Mouse (Mus musculus) limb, embryonic 14.5 days (tissue): ENCODE measurements around the gene Zxdc. TPM values are rescaled to one million over a fixed set of nuclear protein-coding genes. Genes with fewer than 3 reads are reported as not detected.

Source experiments
- ATAC-seq: fragments of 200-750 bp; cut with Nextera tagmentation; 2 replicates; pipeline ENCODE4 v1.8.0; 2017; ENCODE audit warnings: low read depth, moderate number of reproducible peaks, moderate TSS enrichment; ENCODE audit not compliant: low FRiP score
- DNase-seq: peaks from one replicate; pipeline ENCODE4 v3.0.0-alpha.2; 2015; ENCODE audit warnings: low spot score
- H3K27ac ChIP-seq: fragments of 300-500 bp; sonication (generic); replicated peaks from 2 replicates; pipeline ENCODE4 v1.5.1; 2014; ENCODE audit warnings: low read depth, mild to moderate bottlenecking, low read length, moderate library complexity, mixed read lengths
- H3K27me3 ChIP-seq: fragments of 300-500 bp; sonication (generic); 2 replicates; pipeline ENCODE4 v1.6.1; 2014; ENCODE audit warnings: low read length, mixed read lengths; ENCODE audit not compliant: control insufficient read depth, insufficient read depth
- H3K36me3 ChIP-seq: fragments of 300-500 bp; sonication (generic); 2 replicates; pipeline ENCODE4 v1.6.1; 2014; ENCODE audit warnings: mild to moderate bottlenecking, low read length, moderate library complexity, mixed read lengths; ENCODE audit not compliant: control insufficient read depth, insufficient read depth
- H3K4me1 ChIP-seq: fragments of 300-500 bp; sonication (generic); 2 replicates; pipeline ENCODE4 v1.6.1; 2014; ENCODE audit warnings: antibody characterized with exemption, low read length, mixed read lengths; ENCODE audit not compliant: control insufficient read depth, insufficient read depth
- H3K4me2 ChIP-seq: fragments of 300-500 bp; sonication (generic); replicated peaks from 2 replicates; pipeline ENCODE4 v1.6.1; 2014; ENCODE audit warnings: low read depth, mild to moderate bottlenecking, low read length, moderate library complexity; ENCODE audit not compliant: severe bottlenecking
- H3K4me3 ChIP-seq: fragments of 300-500 bp; sonication (generic); replicated peaks from 2 replicates; pipeline ENCODE4 v1.5.1; 2014; ENCODE audit warnings: low read length
- H3K9ac ChIP-seq: fragments of 300-500 bp; sonication (generic); 2 replicates; pipeline ENCODE4 v1.6.1; 2014; ENCODE audit warnings: mild to moderate bottlenecking, low read depth, low read length, moderate library complexity; ENCODE audit not compliant: severe bottlenecking
- H3K9me3 ChIP-seq: fragments of 300-500 bp; sonication (generic); 2 replicates; pipeline ENCODE4 v1.6.1; 2016; ENCODE audit warnings: low read length; ENCODE audit not compliant: control insufficient read depth
- POLR2A ChIP-seq: fragments of 200-500 bp; IDR thresholded peaks from 2 replicates; pipeline ENCODE4 v1.8.0; 2012; ENCODE audit warnings: inconsistent platforms, mild to moderate bottlenecking, moderate library complexity, borderline replicate concordance; ENCODE audit not compliant: insufficient read depth, insufficient read length; ENCODE audit errors: extremely low read depth
- WGBS: fragments of 180-500 bp; shearing (Covaris S2); extraction: QIAGEN DNeasy Blood & Tissue Kit; methylation state at CpG from one replicate; pipeline ENCODE4 v1.1.7; 2014; 5-methylcytosine and 5-hydroxymethylcytosine counted together
- polyA plus RNA-seq, 2 experiments: library from polyadenylated mRNA; depleted of rRNA in 1 of 2; stranded (reverse) in 1 of 2; unstranded in 1 of 2; fragments of >200 nt; fragmentation: Nextera tagmentation in 1 of 2; extraction: Ambion mirVana in 1 of 2; gene quantifications; 2 replicates each; pipeline versions ENCODE4 v1.2.1 to v1.2.3; 2012 to 2014

The Zxdc gene
- polyA plus RNA-seq, 2 experiments: 13.5 to 15.1 TPM

DNA sequence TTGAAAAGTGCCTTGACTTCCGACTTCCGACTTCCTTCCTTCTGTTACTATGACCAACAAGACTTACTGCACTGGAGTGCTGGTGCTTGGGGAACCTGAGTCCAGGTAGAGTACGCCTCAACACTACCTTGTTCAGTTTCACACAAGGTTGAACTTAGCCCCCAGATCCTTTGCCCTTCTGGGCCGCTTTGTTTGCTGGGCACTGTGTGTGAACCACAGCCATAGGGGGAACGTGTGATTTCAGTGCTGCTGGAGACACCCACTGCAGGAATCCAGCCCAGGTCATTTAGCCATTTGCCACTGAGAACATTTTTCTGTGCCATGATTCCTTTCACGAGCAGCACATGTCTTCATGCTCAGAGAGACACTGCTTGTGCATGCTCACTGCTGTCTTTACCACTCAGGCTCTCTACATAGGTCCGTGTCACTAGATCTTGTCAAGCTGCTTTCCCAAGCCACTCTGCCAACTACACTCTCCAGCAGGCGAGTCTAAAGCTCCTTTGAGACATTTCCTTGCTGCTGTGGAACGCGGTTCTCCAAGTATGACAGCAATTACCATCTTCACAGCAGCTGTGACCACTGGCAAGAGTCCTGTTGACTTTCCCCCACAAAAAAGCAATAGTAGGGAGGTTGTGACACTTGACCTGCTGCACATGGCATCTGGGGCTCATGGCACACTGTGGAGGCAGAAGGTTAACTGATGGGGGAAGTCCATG lies 67.1 kb downstream of the Zxdc start:
- Histone ChIP-seq H3K36me3 (no peaks in the 10 kb centered on the region), H3K27me3 (no peaks in the 10 kb centered on the region), H3K27ac (no peak overlapping the region), H3K9me3 (no peaks in the 10 kb centered on the region), H3K4me3 (no peak overlapping the region), H3K4me1 (no peaks in the 10 kb centered on the region), H3K4me2 (no peak overlapping the region), H3K9ac (no peak overlapping the region)
- 82% methylated on average over 10 of the region's 10 CpGs for WGBS
- ATAC-seq (no peak), DNase-seq (no peak)
- no peak for TF ChIP-seq POLR2A

DNA sequence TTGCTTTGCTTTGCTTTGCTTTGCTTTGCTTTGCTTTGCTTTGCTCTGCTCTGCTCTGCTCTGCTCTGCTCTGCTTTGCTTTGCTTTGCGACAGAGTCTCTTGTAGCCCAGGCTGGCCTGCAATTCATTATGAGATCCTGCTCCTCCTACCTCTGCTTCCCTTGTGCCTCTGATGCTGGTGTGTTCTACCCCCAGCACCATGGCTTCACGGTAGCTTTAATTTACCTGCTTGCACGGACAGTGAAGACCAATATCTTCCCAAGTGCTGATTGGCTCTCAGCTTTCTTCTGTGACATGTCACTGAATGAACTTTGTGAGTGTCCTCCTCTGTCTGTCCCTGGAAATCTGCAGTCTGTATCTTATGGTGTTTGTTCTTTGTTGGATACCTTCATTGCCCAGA lies 67.7 kb downstream of the Zxdc start:
- H3K27me3 ChIP-seq: no peaks in the 10 kb centered on the region
- H3K36me3 ChIP-seq: no peaks in the 10 kb centered on the region
- DNase-seq: no peak
- no peak overlapping the region for H3K4me2 ChIP-seq
- H3K9ac ChIP-seq: no peak overlapping the region
- no peak overlapping the region for H3K4me3 ChIP-seq
- no peak for TF ChIP-seq POLR2A
- WGBS: 85% methylated on average over 3 of the region's 3 CpGs
- no peak overlapping the region for H3K27ac ChIP-seq
- H3K9me3 ChIP-seq: no peaks in the 10 kb centered on the region
- ATAC-seq: no peak
- H3K4me1 ChIP-seq: no peaks in the 10 kb centered on the region

DNA sequence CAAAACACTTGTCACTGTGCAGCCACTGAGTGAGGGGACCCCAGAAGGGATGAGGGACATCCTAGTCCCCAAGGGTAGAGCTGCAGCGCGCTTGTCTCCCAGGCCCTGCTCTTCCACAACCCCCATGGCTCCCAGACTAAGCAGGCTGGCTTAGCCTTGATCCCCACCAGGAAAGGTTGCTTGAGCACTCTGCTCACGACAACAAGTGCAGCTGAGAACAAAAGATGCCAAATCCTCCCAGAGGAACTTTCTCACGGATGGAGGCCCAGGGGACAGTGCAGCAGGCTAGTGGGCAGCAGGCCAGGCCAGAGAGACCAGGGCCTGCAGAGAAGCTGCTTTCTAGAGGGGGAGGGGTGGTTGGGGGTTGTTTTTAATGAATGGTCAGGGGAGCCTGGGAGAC lies 77.6 kb downstream of the Zxdc start:
- Histone ChIP-seq H3K9ac (no peak overlapping the region), H3K4me2 (no peak overlapping the region), H3K4me3 (no peak overlapping the region), H3K27ac (no peak overlapping the region), H3K9me3 (no peaks in the 10 kb centered on the region), H3K27me3 (no peaks in the 10 kb centered on the region), H3K4me1 (no peaks in the 10 kb centered on the region), H3K36me3 (no peaks in the 10 kb centered on the region)
- no peak for DNase-seq
- 46% methylated on average over 4 of the region's 4 CpGs for WGBS
- no peak for ATAC-seq
- no peak for TF ChIP-seq POLR2A

- Histone ChIP-seq H3K27me3 (no peaks in the 10 kb centered on the region), H3K4me1 (no peaks in the 10 kb centered on the region), H3K9ac (no peak overlapping the region), H3K27ac (no peak overlapping the region), H3K36me3 (no peaks in the 10 kb centered on the region), H3K4me2 (no peak overlapping the region), H3K4me3 (no peak overlapping the region), H3K9me3 (no peaks in the 10 kb centered on the region)
- 24% methylated on average over 7 of the region's 7 CpGs for WGBS
- no peak for ATAC-seq
- DNase-seq: peak; percentile 49
- TF ChIP-seq POLR2A: no peak
Observed at GRCm38 (mm10) chr6:90450179-90450578, 80.9 kb downstream of the Zxdc start.

DNA sequence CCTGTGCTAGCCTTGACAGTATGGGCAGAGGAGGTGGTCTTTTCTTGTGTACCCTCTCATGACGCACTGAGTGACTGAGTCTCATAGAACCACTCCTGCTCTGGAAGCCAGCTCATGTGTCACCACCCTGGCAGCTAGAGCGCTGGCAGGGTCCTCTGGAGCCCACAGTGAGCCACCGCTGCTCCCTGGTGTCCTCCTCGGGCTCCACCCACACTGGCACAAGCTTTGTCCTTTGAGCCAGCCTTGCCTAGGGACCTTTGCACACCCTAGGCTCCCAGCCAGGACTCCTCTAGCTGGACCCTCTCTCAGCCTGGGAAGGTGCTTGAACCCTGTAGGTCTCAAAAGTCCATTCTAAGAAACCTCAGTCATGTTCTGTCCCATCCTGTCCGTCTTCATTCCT lies 81.4 kb downstream of the Zxdc start:
- Histone ChIP-seq H3K36me3 (no peaks in the 10 kb centered on the region), H3K4me2 (no peak overlapping the region), H3K4me1 (no peaks in the 10 kb centered on the region), H3K27me3 (no peaks in the 10 kb centered on the region), H3K9ac (no peak overlapping the region), H3K27ac (no peak overlapping the region), H3K9me3 (no peaks in the 10 kb centered on the region), H3K4me3 (no peak overlapping the region)
- TF ChIP-seq POLR2A: no peak
- no peak for DNase-seq
- 69% methylated on average over 5 of the region's 5 CpGs for WGBS
- no peak for ATAC-seq
